Mouse (Mus musculus) megakaryocyte, embryonic 14.5 days (primary cell): Measurements from ENCODE around the gene Fhdc1.

Experiments
- FLI1 ChIP-seq: IDR thresholded peaks from 2 replicates; pipeline ENCODE4 v1.6.1; 2012; ENCODE audit warnings: low read length, inconsistent platforms, mixed read lengths
- GATA1 ChIP-seq: IDR thresholded peaks from 3 replicates; pipeline ENCODE4 v1.6.1; 2012; ENCODE audit warnings: mixed read lengths, low read length, inconsistent platforms, borderline replicate concordance

DNA sequence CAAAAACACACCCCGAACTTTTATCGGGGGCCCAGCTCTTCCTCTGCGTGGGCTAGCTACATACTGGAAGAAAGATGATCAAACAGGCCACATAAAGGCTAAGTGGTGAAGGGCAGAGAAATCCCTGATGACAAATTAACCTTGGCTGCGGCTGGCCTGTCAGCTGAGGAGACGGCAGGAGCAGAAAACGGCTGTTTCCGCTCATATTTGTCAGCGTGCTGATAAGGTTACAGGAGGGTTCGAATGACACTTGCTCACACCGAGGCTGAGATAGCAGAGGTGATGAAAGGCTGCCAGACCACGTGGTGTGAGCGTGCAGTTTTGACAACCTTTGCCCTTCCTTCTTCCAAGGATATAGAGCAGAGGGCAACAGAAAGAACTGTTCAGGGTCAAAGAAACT, 19.3 kb downstream of the Fhdc1 start:
- TF ChIP-seq GATA1 (peak; percentile 26; the same call in 1 of the 3 replicates), FLI1 (no peak)
